Mouse (Mus musculus) 416B (cell line): ENCODE data around the gene Dcpp1.
"Not testable (repeated sequence)": the region's sequence is repeated elsewhere in the genome, so short reads cannot be mapped to it uniquely, and the experiment has no call there.

Experiments used
- DNase-seq: peaks from one replicate; pipeline ENCODE4 v3.0.0; 2011; ENCODE audit warnings: low read depth

The Dcpp1 gene

DNA sequence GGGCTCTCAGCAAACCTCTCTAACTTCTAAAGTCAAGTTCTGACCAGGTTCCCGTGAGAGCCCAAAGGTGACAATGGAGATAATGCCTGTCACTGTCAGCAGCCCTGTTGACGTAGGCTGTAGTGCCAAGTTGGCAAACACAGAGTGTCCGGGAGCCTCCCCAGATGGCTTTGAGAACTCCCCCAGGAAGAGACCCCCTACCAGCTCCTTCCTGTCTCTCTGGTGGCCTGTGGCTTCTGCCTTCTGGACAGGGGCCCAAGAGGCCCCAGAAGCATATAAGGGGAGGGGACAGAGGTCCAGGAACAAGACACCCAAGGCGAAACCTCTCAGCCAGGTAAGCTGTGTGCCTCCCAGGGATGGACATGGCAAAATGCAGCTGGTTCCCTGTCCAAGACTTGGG is at the start of gene Dcpp1, which contains the start of gene Dcpp2:
Gene Dcpp1 (plus strand): TSS at position 301 of the 400 bp plus-strand sequence.
Gene Dcpp2 (plus strand): TSS at position 305 of the 400 bp plus-strand sequence.
- not testable (repeated sequence) for DNase-seq

DNA sequence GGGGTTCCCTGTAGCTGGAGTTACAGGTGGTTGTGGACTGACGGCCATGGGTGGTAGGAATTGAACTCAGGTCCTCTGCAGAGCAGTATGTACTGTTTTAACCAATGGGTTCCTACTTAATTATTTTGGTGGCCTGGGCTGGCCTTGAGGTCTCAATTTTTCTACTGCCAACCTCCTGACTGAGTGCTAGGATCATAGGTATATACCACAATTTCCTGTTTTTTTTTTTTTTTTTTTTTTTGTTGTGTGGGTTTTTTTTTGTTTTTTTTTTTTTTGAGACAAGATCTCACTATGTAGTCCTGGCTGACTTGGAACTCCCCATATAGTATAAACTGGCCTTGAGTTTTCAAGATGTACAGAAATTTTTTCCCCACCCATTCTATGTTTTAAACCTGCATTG is 49.5 kb upstream of the Dcpp1 start:
- DNase-seq = no peak

DNA sequence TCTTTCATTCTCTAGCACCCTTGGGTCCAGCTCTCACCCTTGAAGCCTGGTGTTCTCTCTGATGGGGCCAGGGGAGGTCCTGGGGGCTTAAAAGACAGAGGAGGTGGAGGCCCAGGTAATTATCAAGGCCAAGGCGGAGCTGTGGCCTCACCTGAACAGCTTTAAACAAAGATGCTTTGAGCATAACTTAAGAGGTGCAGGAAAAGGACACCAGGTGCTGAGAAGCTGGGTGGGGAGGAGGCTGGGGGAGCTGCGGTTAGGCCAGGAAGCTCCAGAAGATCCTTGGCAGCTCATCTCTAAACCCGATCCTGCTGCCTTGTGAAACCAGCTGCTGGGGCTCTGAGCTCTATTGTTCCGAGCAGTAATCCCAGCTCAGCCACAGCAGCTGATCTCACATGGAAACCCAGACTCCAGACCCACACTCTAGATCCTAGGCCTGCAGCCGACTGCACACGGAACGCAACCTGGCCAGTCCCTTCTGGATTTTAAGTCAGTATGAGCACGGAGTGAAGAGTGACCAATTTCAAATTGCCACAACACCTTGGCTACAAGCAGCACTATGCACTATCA is 44.6 kb upstream of the Dcpp1 start, which contains the start of gene Prss33:
Gene Prss33 (minus strand): TSS at position 51 of the 570 bp plus-strand sequence.
- no peak for DNase-seq

DNA sequence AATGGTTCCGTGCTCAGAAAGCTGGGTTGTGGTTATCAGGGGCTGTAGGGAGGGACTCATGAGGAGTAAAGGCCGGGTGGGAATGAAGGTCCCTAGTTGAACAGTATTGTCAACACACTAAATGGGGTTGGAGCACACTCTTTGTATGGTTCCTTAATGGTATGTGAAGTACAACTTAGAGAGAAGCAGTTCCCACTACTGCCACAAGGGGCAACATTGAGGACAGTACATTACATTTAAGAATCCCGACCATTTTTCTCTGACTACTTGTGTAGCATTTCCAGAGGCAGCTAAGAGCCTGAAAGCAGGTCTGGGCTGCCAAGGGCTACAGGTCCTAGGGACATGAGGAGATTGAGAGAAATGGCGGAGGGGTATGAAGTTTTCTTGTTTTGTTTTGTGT is 39.5 kb upstream of the Dcpp1 start:
- DNase-seq = peak; percentile 80

DNA sequence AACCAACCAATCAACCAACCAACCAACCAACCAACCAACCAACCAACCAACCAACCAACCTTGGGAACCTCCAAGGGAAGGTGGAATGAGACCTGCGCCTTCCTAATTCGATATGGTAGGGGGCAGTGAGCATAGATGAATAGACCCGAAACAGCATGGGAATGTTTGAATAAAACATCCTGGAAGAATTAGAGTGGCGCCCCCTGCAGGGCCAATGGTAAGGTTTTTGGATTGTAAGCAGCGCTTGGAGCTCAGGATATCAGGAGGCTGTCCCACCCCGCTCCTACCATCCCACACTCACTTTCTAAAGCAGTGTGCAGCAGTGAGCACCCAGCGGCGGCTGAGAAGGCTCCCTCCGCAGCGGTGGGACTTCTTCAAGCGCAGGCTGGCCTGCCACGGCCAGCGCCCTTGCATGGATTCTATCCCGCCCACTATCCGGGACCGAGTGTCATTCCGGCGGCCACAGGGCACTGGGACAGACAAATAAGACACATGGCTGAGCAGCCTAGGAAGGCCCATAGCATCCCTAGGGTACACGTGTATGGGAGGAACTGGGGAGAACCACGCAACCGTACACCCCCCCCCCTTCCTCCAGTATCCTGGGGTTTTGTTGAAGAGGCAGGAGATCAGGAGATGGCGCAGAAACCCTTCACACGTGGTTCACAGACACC is 37.4 kb upstream of the Dcpp1 start:
- DNase-seq = no peak

DNA sequence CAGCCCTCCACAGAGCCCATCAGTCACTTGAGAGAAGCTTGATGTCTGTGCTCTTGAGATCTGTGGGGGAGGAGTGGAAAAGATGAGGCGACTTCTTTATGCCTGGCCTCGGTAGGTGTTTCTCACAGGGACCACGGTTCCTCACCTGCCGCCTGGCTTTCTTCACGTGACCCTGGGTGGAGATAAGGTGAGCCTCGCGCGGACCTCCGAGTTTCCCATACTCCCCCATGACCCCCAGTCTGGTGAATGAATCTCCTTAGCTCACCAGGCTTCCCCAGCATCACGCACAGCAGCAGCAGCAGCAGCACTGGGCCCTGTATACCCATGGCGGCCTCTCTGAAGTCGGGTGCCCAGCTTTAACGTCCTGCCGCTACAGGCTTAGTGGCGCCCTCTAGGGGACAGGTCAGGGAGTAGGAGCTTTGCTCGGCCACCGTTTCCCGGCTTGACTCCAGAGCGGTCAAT is 36.8 kb upstream of the Dcpp1 start, which contains the start of the genes Prss32 and Prss41:
Gene Prss32 (plus strand): TSS at position 44 of the 462 bp plus-strand sequence.
Gene Prss41 (minus strand): TSS at position 361 of the 462 bp plus-strand sequence.
- DNase-seq = peak; percentile 63

DNA sequence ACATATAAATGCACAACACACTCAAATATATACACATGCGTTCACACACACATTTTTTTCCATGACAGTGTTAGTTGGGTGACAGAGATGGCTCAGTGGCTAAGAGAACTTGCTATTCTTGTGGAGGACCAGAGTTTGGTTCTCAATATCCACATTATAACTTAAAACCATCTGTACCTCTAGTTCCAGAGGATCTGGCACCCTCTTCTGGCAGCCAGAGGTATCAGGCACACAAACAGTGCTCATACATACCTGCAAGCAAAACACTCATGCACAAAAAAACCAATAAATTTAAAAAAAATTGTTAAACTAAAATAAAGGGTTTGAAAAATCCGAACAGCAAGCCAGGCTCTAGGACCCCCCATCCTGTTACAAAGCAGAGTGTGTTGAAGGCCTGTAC is 30.6 kb upstream of the Dcpp1 start:
- DNase-seq = peak; percentile 46

DNA sequence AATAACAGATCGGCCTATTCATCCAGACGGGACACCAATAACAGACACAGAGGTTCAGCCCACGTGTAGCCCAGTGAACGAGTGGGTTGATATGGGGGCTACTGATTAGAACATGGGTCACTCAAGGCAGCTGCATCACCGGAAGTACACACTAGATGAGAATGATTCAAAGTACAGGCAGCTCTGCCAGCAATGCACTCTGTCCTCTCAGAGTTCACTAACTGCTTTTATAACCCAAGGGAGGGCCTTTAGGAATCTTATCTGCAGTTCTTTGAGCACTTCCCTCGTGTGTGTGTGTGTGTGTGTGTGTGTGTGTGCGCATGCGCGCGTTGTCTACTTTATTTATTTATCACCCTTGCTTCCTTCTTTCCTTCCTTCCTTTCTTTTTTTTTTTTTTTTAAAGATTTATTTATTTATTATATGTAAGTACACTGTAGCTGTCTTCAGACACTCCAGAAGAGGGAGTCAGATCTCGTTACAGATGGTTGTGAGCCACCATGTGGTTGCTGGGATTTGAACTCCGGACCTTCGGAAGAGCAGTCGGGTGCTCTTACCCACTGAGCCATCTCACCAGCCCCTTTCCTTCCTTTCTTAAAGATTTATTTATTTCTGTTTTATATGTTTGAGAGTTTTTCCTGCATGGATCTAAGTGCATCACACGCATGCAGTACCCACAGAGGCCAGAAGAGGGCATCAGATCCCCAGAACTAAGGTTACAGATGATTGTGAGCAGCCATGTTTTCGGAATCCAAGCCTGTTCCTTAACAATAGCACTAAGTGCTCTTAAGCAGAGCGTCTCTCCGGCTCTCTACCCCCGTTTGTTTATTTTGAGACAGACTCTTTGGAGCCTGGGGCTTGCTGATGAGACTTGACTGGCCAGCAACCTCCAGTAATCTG is 29.6 kb upstream of the Dcpp1 start:
- peak; percentile 75 for DNase-seq

DNA sequence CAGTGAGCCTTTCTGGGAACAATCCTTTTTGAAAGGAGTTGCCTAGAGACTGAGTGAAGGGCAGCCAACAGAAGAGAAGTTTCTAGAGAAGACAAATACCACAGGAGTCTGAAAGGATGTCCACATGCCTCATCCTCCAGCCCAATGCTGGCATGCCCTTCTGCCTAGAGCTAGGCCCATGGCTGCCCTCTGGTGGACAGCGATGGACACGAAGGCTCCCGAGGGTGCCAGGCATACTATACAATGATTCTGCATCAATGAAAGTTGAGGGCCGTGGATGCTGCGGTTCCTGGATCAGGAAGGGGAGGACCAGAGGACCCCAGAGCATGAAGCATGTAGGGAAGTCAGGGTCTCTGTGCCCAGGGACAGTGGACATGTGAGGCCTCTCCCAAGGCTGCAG is 27.4 kb upstream of the Dcpp1 start:
- DNase-seq = peak; percentile 76

DNA sequence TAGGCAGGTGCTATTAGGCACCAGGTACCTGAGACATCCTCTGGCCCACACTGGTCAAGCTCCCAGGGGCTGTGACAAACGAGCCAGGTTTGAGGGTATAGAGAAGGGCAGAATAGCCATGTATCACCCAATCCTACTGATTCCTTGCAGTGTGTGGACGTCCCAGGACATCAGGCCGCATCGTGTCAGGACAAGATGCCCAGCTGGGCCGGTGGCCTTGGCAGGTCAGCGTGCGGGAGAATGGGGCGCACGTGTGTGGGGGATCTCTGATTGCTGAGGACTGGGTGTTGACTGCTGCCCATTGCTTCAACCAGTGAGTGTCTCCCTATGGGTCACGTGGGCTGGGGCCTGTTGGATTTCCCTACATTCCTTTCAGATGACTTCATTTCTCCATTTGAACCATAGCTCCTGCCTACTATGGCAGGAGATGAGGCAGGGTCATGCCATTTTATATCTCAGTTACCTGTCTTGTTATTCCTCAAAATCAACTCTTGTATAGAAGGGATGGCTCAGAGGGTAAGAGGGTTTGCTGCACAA is 26.4 kb upstream of the Dcpp1 start:
- no peak for DNase-seq

DNA sequence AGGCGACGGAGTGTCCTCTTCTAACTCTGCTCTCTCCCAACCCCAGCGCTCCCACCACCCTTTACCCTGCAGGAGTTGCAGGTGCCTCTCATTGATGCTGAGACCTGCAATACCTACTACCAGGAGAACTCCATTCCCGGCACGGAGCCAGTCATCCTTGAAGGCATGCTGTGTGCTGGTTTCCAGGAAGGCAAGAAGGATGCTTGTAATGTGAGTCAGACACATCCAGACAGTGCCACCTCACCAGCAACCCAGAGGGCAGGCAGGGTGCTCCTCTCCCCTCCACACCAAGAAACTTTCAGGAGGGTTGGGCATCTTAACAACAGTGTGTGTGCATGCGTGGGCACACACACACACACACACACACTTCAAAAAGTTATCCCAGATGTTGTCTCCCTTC is 23.5 kb upstream of the Dcpp1 start:
- no peak for DNase-seq

DNA sequence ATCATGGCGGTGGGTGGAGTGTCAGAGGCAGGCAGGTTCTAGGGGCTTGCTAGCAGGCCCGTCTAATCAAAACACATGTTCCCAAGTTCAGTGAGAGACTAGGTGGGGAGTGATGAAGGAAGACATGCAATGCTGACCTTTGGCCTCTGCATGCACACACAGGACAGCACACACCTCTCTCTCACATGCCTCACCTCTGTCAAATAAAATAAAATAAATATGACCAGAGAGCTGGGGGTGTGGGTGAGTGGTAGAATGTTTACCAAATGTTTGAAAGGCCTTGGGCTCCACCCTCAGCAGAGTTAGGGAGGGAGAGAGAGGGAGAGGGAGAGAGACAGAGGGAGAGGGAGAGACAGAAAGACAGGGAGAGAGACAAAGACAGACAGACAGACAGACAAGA is 22.8 kb upstream of the Dcpp1 start:
- DNase-seq = no peak

DNA sequence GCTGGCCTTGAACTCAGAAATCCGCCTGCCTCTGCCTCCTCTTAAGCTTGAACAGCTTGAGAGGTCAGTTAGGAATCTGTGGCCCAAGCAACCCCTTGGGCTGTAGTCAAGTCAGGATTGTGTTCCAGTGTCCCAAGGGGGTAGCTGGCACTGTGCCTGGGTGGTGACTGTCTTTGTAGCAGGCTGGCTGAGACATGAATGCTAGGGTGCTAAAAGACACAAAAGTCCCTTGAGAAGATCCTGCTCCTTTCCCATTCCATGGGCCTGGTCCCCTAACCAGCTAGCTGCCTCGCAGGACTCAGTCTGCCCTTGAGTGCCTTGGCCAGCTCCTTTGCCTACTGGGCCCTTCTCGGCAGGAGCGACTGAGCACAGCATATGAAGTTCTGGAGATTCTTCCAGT is 17.8 kb upstream of the Dcpp1 start:
- DNase-seq = no peak

DNA sequence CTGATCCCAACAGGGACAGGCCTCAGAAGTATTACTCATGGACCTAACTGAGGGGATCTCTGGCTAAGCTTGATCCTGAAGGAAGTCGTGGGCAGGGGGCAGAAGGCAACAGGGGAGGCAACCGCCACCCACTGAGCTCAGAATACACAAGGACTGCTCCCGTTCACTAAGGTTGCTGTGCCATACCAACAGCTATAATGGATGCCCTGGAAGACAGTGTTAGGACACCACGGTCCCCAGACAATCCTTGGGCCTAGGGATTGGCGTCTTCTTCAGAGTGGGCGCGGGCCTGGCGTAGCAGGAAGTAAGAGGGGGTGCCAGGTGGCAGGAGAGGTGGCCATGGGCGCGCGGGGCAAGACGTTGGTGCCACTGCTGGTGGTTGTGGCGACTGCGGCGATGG is 12.9 kb upstream of the Dcpp1 start, which contains the start of gene Prss21:
Gene Prss21 (plus strand): TSS at position 301 of the 400 bp plus-strand sequence.
- DNase-seq = no peak

DNA sequence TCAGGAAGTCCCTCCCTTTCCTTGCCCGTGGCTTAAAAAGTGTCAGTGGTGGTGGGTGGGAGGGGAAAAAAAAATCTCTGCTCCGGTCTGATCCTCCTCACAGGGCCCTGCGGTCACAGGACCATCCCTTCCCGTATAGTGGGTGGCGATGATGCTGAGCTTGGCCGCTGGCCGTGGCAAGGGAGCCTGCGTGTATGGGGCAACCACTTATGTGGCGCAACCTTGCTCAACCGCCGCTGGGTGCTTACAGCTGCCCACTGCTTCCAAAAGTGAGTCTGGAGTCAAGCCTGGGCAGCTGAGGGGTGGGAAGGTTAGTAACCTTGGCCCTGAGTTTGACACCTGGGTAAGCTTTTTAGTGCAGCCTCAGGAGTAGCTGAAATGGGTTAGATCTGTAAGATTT is 12.2 kb upstream of the Dcpp1 start:
- peak; percentile 45 for DNase-seq

DNA sequence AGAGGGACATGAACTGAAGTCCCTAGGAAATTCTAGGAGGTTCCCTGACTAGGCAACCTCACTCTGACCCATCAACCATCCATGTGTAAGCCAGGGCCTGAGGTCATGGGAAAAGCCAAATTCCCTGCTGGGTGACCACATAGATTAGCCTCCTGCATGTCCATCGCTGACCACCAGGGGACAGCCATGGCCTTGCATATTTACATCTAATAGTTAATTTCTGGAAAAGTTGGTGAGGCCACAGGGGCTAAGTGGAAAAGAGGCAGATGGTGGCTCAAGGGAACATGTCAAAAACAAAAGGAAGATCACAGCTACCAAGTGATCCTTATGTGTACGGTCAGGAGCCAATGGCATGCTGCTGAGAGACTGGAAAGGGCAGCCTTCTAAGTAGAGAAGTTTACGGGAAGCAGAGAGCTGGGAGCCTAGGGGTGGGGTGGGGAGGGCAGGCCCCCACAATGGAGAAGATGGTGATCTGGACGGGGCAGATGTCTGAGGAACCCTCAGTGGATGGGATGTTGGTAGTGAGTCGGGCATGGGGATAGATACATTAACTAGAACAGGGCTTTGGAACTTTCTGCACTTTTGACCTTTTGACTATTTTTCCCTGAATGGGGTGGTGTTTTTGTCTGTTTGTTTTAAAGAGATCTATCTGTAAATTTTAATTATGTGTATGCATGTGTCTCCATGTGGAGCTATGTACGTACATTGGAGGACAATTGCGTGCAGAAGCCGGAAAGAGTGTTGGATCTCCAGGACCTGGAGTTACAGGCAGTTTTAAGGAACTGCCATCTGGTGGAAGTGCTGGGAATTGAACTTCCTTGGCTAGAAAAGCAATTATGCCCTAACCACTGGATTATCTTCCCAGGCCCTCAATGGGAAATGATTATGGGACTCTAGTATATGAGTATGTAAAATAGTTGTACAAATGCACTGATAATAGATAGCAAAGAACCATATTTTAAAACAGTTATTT is 6.5 kb upstream of the Dcpp1 start:
- peak; percentile 65 for DNase-seq

DNA sequence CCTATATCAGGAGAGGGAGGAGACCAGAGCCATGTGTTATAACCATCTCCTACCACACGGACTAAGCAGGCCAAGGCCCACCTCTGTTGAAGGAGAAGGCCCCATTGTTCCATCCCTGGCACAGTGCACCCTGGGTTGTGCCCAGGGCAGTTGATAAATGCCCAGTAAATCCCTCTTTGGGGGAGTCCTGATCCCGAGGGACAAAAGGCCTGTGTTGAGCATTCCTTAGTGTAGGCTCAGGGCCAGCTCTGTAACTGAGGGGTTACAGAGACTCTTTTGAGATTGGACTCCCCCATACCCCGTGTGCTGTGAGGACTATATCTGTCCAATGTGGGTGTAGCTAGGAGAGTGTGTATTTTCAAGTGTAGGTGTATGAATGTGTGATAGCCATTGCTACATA is 3.9 kb upstream of the Dcpp1 start:
- no peak for DNase-seq

DNA sequence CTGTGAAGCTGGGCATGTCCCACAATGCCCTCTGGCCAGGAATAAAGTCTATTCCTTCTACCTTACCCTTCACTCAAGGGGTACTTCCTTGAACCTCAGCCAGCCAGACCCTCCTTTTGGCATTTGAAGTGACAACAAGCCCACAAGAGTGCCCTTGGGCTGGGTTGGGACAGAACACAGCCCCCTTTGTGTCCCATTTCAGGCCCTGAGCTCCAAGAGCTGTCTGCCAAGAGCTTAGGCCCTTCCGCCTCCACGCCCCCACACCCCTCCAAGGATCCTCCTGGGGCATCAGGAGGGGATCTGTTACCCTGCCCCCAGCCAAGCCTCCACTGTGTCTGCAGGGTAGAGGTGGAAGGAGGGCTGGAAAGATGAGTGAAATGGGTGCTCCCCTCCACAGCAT is 3.5 kb upstream of the Dcpp1 start:
- no peak for DNase-seq

DNA sequence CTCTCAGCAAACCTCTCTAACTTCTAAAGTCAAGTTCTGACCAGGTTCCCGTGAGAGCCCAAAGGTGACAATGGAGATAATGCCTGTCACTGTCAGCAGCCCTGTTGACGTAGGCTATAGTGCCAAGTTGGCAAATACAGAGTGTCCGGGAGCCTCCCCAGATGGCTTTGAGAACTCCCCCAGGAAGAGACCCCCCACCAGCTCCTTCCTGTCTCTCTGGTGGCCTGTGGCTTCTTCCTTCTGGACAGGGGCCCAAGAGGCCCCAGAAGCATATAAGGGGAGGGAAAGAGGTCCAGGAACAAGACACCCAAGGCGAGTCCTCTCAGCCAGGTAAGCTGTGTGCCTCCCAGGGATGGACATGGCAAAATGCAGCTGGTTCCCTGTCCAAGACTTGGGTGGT is 36.5 kb downstream of the Dcpp1 start, which contains the start of gene Dcpp3:
Gene Dcpp3 (plus strand): TSS at position 301 of the 400 bp plus-strand sequence.
- not testable (repeated sequence) for DNase-seq

DNA sequence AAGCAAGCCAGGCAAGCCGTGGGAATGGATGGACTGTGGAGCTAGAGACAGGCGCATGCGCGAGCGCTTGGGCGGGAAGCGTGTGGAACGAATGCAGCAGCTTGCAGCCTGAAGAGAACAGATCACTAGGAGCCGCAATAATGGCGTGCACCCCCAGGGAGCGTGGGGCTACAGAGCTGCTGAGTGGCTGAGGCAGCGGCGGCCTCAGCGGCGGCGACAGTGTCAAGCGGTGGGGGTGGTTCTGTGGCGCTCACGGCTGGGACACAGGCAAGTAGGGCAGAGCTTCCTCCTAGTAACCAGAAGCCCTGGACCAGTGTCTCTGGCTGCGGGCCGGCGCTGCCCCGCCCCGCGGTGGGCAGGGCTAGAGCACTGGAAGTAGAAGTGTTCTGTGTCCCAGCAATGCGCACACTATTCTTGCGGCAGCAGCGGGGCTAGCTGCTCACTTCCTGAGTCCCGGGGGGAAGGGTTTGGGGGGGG is 43.9 kb downstream of the Dcpp1 start:
- DNase-seq = peak; percentile 96

DNA sequence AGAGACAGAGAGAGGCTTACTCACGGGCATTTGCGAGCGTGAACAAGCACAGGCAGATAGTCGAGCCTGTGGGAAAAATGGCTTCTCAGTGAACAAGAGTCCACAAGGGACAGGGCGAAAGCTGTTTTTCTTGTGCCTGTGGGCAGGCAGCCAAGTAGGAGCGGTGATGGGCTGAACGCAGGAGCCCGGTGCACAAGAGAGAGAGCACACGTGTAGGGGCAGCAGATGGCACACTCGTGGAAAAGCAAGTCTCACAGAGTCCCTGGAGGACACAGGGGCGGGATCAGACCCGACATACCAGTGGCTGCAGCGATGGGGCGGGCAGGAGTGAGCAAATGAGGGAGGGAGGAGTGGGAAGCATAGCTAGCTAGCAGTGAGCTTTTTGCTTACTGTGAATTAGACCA is 44.4 kb downstream of the Dcpp1 start:
- peak; percentile 76 for DNase-seq
